Mouse (Mus musculus) kidney, embryonic 15.5 days (tissue): ENCODE results near the gene Col3a1. TPM values are rescaled to one million over a fixed set of nuclear protein-coding genes. Genes with fewer than 3 reads are reported as not detected.

Source experiments
- ATAC-seq: fragments of 200-750 bp; cut with Nextera tagmentation; replicated peaks from 2 replicates; pipeline ENCODE4 v1.8.0; 2017; ENCODE audit warnings: moderate TSS enrichment; ENCODE audit not compliant: low FRiP score
- H3K27ac ChIP-seq: fragments of 300-500 bp; sonication (generic); 2 replicates; pipeline ENCODE4 v1.5.1; 2015; ENCODE audit warnings: mild to moderate bottlenecking, inconsistent platforms
- H3K27me3 ChIP-seq: fragments of 300-500 bp; sonication (generic); 2 replicates; pipeline ENCODE4 v1.6.1; 2015; ENCODE audit warnings: inconsistent platforms
- H3K36me3 ChIP-seq: fragments of 300-500 bp; sonication (generic); 2 replicates; pipeline ENCODE4 v1.6.1; 2015; ENCODE audit warnings: inconsistent platforms
- H3K4me1 ChIP-seq: fragments of 300-500 bp; sonication (generic); 2 replicates; pipeline ENCODE4 v1.6.1; 2015; ENCODE audit warnings: inconsistent platforms
- H3K4me2 ChIP-seq: fragments of 300-500 bp; sonication (generic); 2 replicates; pipeline ENCODE4 v1.6.1; 2015; ENCODE audit warnings: moderate library complexity, mild to moderate bottlenecking, inconsistent platforms
- H3K4me3 ChIP-seq: fragments of 300-500 bp; sonication (generic); replicated peaks from 2 replicates; pipeline ENCODE4 v1.5.1; 2015; ENCODE audit warnings: mild to moderate bottlenecking, inconsistent platforms
- H3K9ac ChIP-seq: fragments of 300-500 bp; sonication (generic); 2 replicates; pipeline ENCODE4 v1.6.1; 2015; ENCODE audit warnings: mild to moderate bottlenecking, inconsistent platforms
- H3K9me3 ChIP-seq: fragments of 300-500 bp; sonication (generic); replicated peaks from 2 replicates; pipeline ENCODE4 v1.6.1; 2016; ENCODE audit warnings: inconsistent platforms
- WGBS: fragments of 180-500 bp; shearing (Covaris S2); methylation state at CpG from one replicate; pipeline ENCODE4 v1.1.7; 2015; ENCODE audit warnings: mixed read lengths; 5-methylcytosine and 5-hydroxymethylcytosine counted together
- polyA plus RNA-seq: library from polyadenylated mRNA; unstranded; fragments of >200 nt; fragmentation: Nextera tagmentation; extraction: Ambion mirVana; gene quantifications from 2 replicates; pipeline ENCODE4 v1.2.1, GENCODE M21; 2015

Gene Col3a1
- polyA plus RNA-seq, 1 experiment from 2014 or later, result 1,221 TPM

GRCm38 (mm10) chr1:45318241-45318640 lies 6.9 kb downstream of the Col3a1 start:
- Histone ChIP-seq H3K9ac (no peak overlapping the region), H3K36me3 (peaks cover 6% of the 10 kb centered on the region; the same call in 1 of the 2 replicates), H3K27me3 (no peaks in the 10 kb centered on the region), H3K4me1 (peaks cover 5% of the 10 kb centered on the region; the same call in 1 of the 2 replicates), H3K9me3 (no peaks in the 10 kb centered on the region), H3K27ac (no peak overlapping the region), H3K4me3 (no peak overlapping the region), H3K4me2 (no peak overlapping the region)
- WGBS, result 68% methylated on average over 1 of the region's 1 CpGs
- ATAC-seq, result no peak

GRCm38 (mm10) chr1:45320861-45321260 lies 9.5 kb downstream of the Col3a1 start:
- no peak overlapping the region for H3K4me2 ChIP-seq
- H3K4me1 ChIP-seq, result 0 out of 2 replicates have a peak, but pooled peaks cover under 1% of the 10 kb centered on the region
- ATAC-seq, result no peak
- H3K9me3 ChIP-seq, result no peaks in the 10 kb centered on the region
- H3K27ac ChIP-seq, result no peak overlapping the region
- no peaks in the 10 kb centered on the region for H3K27me3 ChIP-seq
- peaks cover 12% of the 10 kb centered on the region; the same call in 1 of the 2 replicates for H3K36me3 ChIP-seq
- H3K4me3 ChIP-seq, result no peak overlapping the region
- H3K9ac ChIP-seq, result no peak overlapping the region

- ATAC-seq, result no peak
- H3K36me3 ChIP-seq, result peaks cover 24% of the 10 kb centered on the region
- WGBS, result 92% methylated on average over 1 of the region's 1 CpGs
Observed at GRCm38 (mm10) chr1:45329149-45329548, 17.8 kb downstream of the Col3a1 start.

DNA sequence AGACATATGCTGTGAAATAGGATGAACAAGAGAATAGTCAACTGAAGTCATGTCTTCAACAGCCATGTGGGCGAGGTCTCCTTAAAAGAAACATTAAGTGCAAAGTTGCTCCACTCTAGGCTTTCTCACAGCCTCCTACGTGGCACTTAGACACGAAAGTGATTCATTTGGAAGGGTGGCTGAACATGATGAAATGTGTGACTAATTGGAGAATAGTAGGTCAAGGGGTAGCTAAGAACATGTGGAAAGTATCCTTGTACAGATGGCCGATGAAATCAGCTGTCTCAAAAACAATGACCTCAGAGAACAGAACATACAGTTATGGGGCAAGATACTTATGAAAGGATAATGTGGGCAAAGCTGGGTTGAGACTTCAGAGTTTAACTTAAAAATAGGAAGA lies 44.6 kb downstream of the Col3a1 start:
- 58% methylated on average over 4 of the region's 4 CpGs for WGBS
- H3K27me3 ChIP-seq, result no peaks in the 10 kb centered on the region
- H3K4me3 ChIP-seq, result no peak overlapping the region
- no peak overlapping the region for H3K9ac ChIP-seq
- no peak overlapping the region for H3K4me2 ChIP-seq
- H3K36me3 ChIP-seq, result no peaks in the 10 kb centered on the region
- H3K4me1 ChIP-seq, result no peaks in the 10 kb centered on the region
- H3K27ac ChIP-seq, result no peak overlapping the region
- no peak for ATAC-seq
- no peaks in the 10 kb centered on the region for H3K9me3 ChIP-seq

More at GRCm38 (mm10) chr1:45329149-45329548, 17.8 kb downstream of the Col3a1 start:
- no peaks in the 10 kb centered on the region for H3K27me3 ChIP-seq
- no peak overlapping the region for H3K4me3 ChIP-seq
- H3K27ac ChIP-seq, result no peak overlapping the region
- no peaks in the 10 kb centered on the region for H3K9me3 ChIP-seq
- no peak overlapping the region for H3K9ac ChIP-seq
- no peaks in the 10 kb centered on the region for H3K4me1 ChIP-seq
- H3K4me2 ChIP-seq, result no peak overlapping the region

GRCm38 (mm10) chr1:45358020-45358419 lies 46.7 kb downstream of the Col3a1 start:
- H3K4me1 ChIP-seq, result no peaks in the 10 kb centered on the region
- H3K9me3 ChIP-seq, result no peaks in the 10 kb centered on the region
- 70% methylated on average over 1 of the region's 1 CpGs for WGBS
- no peak overlapping the region for H3K27ac ChIP-seq
- H3K36me3 ChIP-seq, result no peaks in the 10 kb centered on the region
- no peak overlapping the region for H3K4me2 ChIP-seq
- H3K9ac ChIP-seq, result no peak overlapping the region
- no peak overlapping the region for H3K4me3 ChIP-seq
- no peaks in the 10 kb centered on the region for H3K27me3 ChIP-seq
- no peak for ATAC-seq

DNA sequence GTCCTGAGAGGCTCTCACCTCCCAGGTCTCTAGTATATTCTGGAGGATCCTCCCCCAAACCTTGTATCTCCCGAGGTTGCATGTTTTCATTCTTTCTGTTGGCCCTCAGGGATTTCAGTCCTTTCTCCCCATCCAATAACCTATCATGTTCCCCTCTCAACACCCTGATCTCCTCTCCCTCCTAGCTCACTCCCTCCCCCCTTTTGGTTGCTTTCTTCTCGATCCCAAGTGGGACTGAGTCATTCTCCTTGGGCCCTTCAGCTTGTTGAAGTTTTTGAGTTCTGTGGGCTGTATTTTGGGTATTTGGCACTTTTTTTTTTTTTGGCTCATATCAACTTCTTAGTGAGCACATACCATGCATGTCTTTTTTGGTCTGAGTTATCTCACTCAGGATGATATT lies 47.8 kb downstream of the Col3a1 start:
- no peak for ATAC-seq
- Histone ChIP-seq H3K4me2 (no peak overlapping the region), H3K9ac (no peak overlapping the region), H3K36me3 (no peaks in the 10 kb centered on the region), H3K27ac (no peak overlapping the region), H3K4me1 (no peaks in the 10 kb centered on the region), H3K27me3 (no peaks in the 10 kb centered on the region), H3K4me3 (no peak overlapping the region), H3K9me3 (no peaks in the 10 kb centered on the region)
- 63% methylated on average over 2 of the region's 2 CpGs for WGBS

DNA sequence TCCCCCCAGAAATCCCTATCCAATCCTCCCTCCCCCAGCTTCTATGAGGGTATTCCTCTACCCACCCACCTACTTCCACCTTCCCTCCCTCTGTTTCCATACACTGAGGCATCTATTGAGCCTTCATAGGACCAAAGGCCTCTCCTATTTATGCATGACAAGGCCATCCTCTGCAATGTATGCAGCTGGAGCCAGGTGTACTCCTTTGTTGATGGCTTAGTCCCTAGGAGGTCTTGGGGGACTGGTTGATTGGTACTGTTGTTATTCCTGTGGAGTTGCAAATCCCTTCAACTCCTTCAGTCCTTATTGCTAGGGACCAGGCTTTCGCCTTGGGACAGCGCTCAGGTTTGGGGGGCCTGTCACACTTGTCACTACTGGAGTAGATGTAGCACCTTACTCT lies 48.3 kb downstream of the Col3a1 start:
- Histone ChIP-seq H3K4me1 (no peaks in the 10 kb centered on the region), H3K9me3 (no peaks in the 10 kb centered on the region), H3K36me3 (no peaks in the 10 kb centered on the region), H3K4me3 (no peak overlapping the region), H3K27ac (no peak overlapping the region), H3K4me2 (no peak overlapping the region), H3K27me3 (no peaks in the 10 kb centered on the region), H3K9ac (no peak overlapping the region)
- WGBS, result 80% methylated on average over 2 of the region's 2 CpGs
- ATAC-seq, result no peak

GRCm38 (mm10) chr1:45363274-45363673 lies 51.9 kb downstream of the Col3a1 start:
- Histone ChIP-seq H3K9me3 (no peaks in the 10 kb centered on the region), H3K27me3 (no peaks in the 10 kb centered on the region), H3K4me3 (no peak overlapping the region), H3K9ac (no peak overlapping the region), H3K4me1 (no peaks in the 10 kb centered on the region), H3K4me2 (no peak overlapping the region), H3K27ac (no peak overlapping the region), H3K36me3 (peaks cover 4% of the 10 kb centered on the region; the same call in 1 of the 2 replicates)
- WGBS, result 95% methylated on average over 2 of the region's 2 CpGs
- ATAC-seq, result no peak

DNA sequence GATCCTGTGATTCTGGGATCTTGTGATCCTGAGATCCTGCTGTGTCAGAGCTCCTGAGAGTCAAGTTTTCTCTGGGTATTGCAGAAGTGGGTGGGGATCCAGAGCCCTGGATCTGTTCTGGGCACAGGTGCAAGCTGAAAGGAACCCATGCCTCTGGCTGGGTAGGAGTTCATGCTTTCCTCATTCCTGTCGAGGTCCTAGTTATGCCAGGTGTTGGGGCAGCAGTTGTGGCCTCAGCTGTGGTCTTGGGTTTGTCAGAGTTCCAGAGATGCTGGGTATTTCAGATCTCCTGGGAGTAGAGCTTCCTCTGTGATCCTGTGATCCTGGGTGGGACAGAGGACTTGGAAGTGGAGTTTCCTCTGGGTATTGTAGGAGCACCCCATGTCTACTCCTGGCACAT lies 54.1 kb downstream of the Col3a1 start:
- Histone ChIP-seq H3K4me1 (no peaks in the 10 kb centered on the region), H3K27me3 (no peaks in the 10 kb centered on the region), H3K4me3 (no peak overlapping the region), H3K9me3 (no peaks in the 10 kb centered on the region; the same call in 1 of the 2 replicates), H3K36me3 (peaks cover 4% of the 10 kb centered on the region; the same call in 1 of the 2 replicates), H3K9ac (no peak overlapping the region), H3K27ac (no peak overlapping the region), H3K4me2 (no peak overlapping the region)
- WGBS, result 70% methylated on average over 1 of the region's 1 CpGs
- ATAC-seq, result no peak

GRCm38 (mm10) chr1:45379992-45380690 lies 68.8 kb downstream of the Col3a1 start:
- no peak for ATAC-seq

DNA sequence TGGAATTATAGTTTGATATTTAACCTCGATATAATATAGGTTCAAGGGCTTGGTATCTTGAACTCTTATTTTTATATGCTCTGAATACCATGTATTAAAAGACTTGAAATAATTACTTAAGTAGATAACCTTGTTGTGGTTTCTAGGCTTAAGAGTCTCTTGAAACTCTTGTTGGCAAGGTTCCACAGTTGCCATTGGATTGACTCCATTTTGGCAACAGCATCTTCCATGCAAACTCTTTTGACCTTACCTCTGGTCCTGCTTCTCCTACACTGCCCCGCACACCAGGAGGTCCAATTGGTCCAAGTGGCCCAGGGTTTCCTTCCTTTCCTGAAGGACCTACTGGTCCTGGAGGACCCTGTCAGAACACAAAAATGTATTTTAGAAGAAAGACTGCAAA lies 70.5 kb downstream of the Col3a1 start:
- peaks cover 6% of the 10 kb centered on the region; the same call in 1 of the 2 replicates for H3K36me3 ChIP-seq
- 84% methylated on average over 2 of the region's 2 CpGs for WGBS
- H3K27ac ChIP-seq, result no peak overlapping the region
- H3K4me2 ChIP-seq, result no peak overlapping the region
- H3K9ac ChIP-seq, result no peak overlapping the region
- no peaks in the 10 kb centered on the region for H3K9me3 ChIP-seq
- no peaks in the 10 kb centered on the region for H3K4me1 ChIP-seq
- H3K4me3 ChIP-seq, result no peak overlapping the region
- no peaks in the 10 kb centered on the region for H3K27me3 ChIP-seq
- ATAC-seq, result no peak

More at GRCm38 (mm10) chr1:45379992-45380690, 68.8 kb downstream of the Col3a1 start:
- H3K4me2 ChIP-seq, result no peak overlapping the region
- no peak overlapping the region for H3K9ac ChIP-seq
- peaks cover 9% of the 10 kb centered on the region; the same call in 1 of the 2 replicates for H3K36me3 ChIP-seq
- H3K4me3 ChIP-seq, result no peak overlapping the region
- no peaks in the 10 kb centered on the region for H3K9me3 ChIP-seq
- H3K27me3 ChIP-seq, result no peaks in the 10 kb centered on the region
- WGBS, result 79% methylated on average over 7 of the region's 7 CpGs
- H3K27ac ChIP-seq, result no peak overlapping the region
- no peaks in the 10 kb centered on the region for H3K4me1 ChIP-seq
